Mouse (Mus musculus) common myeloid progenitor, adult 5-6 weeks (primary cell): ENCODE data around the gene B4galnt1. TPM values are rescaled to one million over a fixed set of nuclear protein-coding genes. Genes with fewer than 3 reads are reported as not detected.
A peak's percentile ranks its signal among the peaks of the same experiment; 100 is the strongest.
"Not testable (repeated sequence)": the region's sequence is repeated elsewhere in the genome, so short reads cannot be mapped to it uniquely, and the experiment has no call there.

Experiments
- ATAC-seq: replicated peaks from 2 replicates; pipeline ENCODE4 v1.8.0; 2016; ENCODE audit warnings: low read depth, mild to moderate bottlenecking, moderate TSS enrichment, inconsistent platforms; ENCODE audit not compliant: poor library complexity, severe bottlenecking
- total RNA-seq: library from RNA; stranded (forward); fragments of 200-1000, 187-1606 nt; gene quantifications from 2 replicates; pipeline ENCODE4 v1.2.3, GENCODE M21; 2017

B4galnt1 gene
- total RNA-seq, 1 experiment from 2014 or later: 56.5 TPM

DNA sequence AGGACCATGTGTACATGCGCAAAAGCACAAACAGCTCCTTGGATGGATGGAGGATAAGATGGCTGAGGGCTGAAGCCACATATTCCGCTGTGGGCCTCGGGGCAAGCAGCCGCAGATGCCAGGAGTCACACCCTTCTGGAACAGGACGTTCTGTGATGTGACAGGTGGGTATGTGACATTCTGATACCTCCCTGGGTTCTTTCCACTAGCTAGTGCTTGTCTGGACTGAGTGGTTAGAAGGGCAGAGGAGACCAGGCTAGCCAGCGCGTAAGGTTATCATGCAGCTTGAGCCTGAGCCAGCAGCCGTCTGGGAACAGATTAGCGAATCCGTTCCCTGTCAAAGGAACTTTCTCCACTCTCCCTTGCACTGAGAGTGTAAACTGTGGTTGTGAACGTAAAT, 24.1 kb upstream of the B4galnt1 start:
- no peak for ATAC-seq

DNA sequence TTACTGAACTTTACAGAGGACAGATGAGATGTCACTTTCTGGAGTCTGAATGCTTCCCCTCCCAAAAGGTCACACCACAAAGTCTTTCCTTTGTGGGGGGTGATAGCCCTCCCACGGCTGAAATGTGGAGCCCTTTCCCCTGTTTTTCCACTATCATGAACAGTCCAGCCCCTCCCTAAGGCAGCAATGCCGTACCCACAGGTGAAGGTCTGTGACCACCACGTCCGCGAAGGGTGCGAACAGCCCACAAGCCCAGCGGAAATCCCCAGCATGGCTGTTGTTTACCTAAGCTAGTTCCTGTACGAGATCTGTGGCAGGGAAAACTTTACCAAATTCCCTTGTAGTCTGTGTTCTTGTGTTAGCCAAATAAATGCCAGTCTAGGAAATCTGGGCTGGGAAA, 23.5 kb upstream of the B4galnt1 start:
- 0 out of 2 replicates have a peak, but pooled peaks have one; percentile 15 for ATAC-seq

GRCm38 (mm10) chr10:127143228-127143627, 21.8 kb upstream of the B4galnt1 start:
- no peak for ATAC-seq

DNA sequence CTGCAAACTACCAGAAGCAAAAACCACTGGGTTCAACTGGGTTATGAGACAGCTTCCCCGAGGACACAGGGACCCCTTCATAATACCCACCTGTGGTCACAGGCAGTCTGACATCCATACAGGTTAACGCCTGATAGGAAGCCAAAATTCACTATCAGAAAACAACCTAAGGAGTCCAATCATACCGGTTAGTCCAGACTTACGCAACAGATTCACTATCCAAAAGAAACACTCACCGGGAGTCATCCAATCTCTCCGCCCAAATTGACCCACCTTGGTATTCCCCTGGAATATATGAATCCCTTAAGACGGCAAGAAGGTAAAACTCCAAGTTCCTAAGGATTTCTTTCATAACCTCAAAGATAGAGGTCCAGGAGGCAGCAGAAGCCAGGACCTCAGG, 20.5 kb upstream of the B4galnt1 start:
- no peak for ATAC-seq

DNA sequence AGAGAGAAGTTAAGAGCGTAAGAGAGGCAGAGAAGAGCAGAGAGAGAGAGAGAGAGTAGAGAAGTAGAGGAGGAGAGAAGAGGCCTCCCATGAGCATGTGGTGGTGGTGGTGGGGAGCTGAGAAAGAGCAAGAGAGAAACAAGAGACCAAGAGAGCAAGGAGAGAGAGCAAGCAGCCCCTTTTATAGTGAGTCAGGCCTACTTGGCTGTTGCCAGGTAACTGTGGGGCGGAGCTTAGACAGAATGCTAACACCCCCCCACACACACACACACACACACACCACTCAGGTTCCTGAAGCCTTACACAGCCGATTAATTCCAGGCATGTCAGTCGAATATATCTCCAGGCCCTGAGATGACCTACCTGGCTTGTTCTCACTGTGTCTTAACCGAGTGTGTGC, 19.7 kb upstream of the B4galnt1 start:
- ATAC-seq: no peak

- ATAC-seq: no peak
Measured at GRCm38 (mm10) chr10:127147135-127147534, 17.9 kb upstream of the B4galnt1 start.

DNA sequence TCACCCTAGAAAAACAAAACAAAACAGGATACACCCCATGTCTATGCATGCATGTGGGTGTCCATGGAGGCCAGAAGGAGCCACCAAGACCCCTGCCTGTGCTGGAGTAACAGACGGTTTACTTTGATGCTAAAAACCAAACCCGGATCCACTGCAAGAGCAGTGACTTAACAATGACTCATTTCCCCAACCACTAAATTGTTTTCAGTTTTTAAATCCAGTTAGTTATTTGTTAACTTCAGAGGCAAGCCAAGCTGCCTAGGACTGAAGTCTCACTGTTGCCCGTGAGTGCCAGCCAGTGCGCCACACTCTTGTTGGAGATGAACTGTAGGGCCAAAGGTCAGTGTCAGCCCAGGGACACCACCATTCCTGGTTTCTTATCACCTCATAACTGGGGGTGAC, 14.6 kb upstream of the B4galnt1 start:
- 0 out of 2 replicates have a peak, but pooled peaks have one; percentile 22 for ATAC-seq

- ATAC-seq: not testable (repeated sequence)
Measured at GRCm38 (mm10) chr10:127151233-127151632, 13.8 kb upstream of the B4galnt1 start.

GRCm38 (mm10) chr10:127152556-127152955, 12.5 kb upstream of the B4galnt1 start:
- not testable (repeated sequence) for ATAC-seq

GRCm38 (mm10) chr10:127153323-127153722, 11.7 kb upstream of the B4galnt1 start:
- ATAC-seq: no peak

- no peak for ATAC-seq
Measured at GRCm38 (mm10) chr10:127154241-127154640, 10.8 kb upstream of the B4galnt1 start.

- no peak for ATAC-seq
Measured at GRCm38 (mm10) chr10:127154652-127155051, 10.4 kb upstream of the B4galnt1 start.

- no peak for ATAC-seq
Measured at GRCm38 (mm10) chr10:127156089-127156488, 8.9 kb upstream of the B4galnt1 start.

DNA sequence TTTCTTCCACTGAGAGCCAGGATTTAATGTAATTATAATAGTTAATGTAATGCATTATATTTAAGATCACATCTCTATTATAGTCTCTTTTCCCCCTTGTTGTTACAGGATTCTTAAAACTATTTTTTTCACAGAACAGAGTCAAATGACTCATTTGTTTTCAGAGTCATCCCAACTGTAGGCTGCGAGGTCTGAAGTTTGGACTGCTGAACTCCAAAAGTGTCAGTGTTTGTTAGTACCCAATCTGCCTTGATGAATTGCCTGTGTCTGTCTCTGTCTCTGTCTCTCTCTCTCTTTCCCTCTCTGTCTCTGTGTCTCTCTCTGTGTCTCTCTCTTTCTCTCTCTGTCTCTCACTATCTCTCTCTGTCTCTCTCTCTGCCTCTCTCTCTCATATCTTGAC, 8.5 kb upstream of the B4galnt1 start:
- no peak for ATAC-seq

DNA sequence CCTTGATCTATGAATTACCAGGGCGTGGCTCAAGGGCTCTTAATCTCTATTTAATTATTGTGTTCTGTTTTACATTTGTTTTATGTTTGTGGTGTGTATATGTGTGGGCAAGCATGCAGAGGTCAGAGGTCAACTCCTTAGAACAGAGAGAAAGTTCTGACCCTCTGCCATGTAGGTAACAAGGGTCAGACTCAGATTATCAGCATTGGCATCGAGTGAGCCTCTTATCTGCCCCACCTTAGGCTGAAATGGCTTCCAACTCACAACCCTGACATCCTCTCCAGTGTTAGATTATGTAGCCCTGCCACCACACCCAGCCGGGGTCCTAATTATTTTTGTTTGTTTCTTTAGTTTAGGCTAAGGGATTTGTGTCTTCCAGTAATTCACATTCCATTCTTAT, 6.6 kb upstream of the B4galnt1 start:
- ATAC-seq: no peak

- no peak for ATAC-seq
Measured at GRCm38 (mm10) chr10:127160081-127160480, 4.9 kb upstream of the B4galnt1 start.

DNA sequence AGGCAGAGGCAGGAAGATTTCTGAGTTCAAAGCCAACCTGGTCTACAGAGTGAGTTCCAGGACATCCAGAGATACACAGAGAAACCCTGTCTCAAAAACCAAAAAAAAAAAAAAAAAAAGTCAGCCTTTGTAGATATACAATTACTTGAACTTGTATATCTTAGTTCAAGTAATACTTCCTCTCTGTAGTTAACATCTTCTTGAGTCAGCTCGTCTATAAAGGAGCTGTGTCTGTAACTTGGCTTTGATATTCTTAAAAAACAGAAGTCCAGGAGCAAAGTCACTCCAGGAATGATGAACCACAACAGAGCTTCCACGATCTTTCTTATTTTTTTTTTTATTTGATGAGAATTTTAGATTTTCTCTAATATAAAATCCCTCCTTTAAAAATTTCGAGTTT, 4.3 kb upstream of the B4galnt1 start:
- no peak for ATAC-seq

DNA sequence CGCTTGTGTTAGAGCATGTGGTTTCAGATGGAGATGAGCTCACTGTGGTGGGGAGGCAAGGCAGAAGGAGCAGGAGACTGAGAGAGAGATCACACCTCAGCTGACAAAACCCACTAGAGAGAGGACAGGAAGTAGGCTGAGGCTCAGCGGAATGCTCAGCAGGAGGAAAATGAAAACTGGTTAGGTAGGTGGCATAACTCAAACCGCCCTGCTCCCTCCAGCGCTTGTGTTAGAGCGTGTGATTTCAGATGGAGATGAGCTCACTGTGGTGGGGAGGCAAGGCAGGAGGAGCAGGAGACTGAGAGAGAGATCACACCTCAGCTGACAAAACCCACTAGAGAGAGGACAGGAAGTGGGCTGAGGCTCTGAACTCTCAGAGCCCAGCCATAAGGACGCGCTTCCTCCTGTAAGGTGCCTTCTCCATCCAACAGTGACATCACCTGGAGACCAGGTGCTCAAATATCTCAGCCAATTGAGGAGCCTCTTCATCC, 2.2 kb upstream of the B4galnt1 start:
- peak; percentile 26 for ATAC-seq

- no peak for ATAC-seq
Measured at GRCm38 (mm10) chr10:127164190-127164589, 835 bp upstream of the B4galnt1 start.

DNA sequence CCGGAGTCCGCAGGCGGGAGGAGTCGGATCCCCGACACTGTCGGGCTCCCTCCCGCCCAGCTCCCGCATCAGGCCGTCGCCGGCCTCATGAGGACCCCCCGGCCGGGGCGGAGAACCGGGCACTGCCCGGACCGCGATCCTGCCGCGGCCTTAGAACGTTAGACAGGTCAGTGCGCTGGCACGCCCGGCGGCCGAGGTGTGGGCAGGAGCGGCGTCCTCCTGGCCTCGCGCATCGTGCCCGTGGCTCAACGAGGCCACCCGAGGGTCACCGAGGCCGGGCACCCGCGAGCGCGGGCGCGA, 279 bp downstream of the B4galnt1 start:
- ATAC-seq: no peak

- ATAC-seq: peak; percentile 33
Measured at GRCm38 (mm10) chr10:127165654-127166403, 804 bp downstream of the B4galnt1 start.

- ATAC-seq: no peak
Measured at GRCm38 (mm10) chr10:127166404-127166715, 1.3 kb downstream of the B4galnt1 start.
